Mouse (Mus musculus) midbrain, embryonic 15.5 days (tissue): ENCODE data around the gene Ppfibp1. TPM values are rescaled to one million over a fixed set of nuclear protein-coding genes. Genes with fewer than 3 reads are reported as not detected.

Experiments
- ATAC-seq: fragments of 200-750 bp; cut with Nextera tagmentation; replicated peaks from 2 replicates; pipeline ENCODE4 v1.8.0; 2017; ENCODE audit warnings: moderate TSS enrichment
- H3K27ac ChIP-seq: fragments of 300-500 bp; sonication (generic); 2 replicates; pipeline ENCODE4 v1.5.1; 2015; ENCODE audit warnings: mild to moderate bottlenecking, inconsistent platforms
- H3K27me3 ChIP-seq: fragments of 300-500 bp; sonication (generic); replicated peaks from 2 replicates; pipeline ENCODE4 v1.6.1; 2015; ENCODE audit warnings: inconsistent platforms
- H3K36me3 ChIP-seq: fragments of 300-500 bp; sonication (generic); replicated peaks from 2 replicates; pipeline ENCODE4 v1.6.1; 2015; ENCODE audit warnings: inconsistent platforms
- H3K4me1 ChIP-seq: fragments of 300-500 bp; sonication (generic); 2 replicates; pipeline ENCODE4 v1.6.1; 2015; ENCODE audit warnings: inconsistent platforms
- H3K4me2 ChIP-seq: fragments of 300-500 bp; sonication (generic); 2 replicates; pipeline ENCODE4 v1.6.1; 2015; ENCODE audit warnings: inconsistent platforms, mild to moderate bottlenecking, moderate library complexity
- H3K4me3 ChIP-seq: fragments of 300-500 bp; sonication (generic); 2 replicates; pipeline ENCODE4 v1.5.1; 2015; ENCODE audit warnings: mild to moderate bottlenecking, inconsistent platforms
- H3K9ac ChIP-seq: fragments of 300-500 bp; sonication (generic); 2 replicates; pipeline ENCODE4 v1.6.1; 2015; ENCODE audit warnings: mild to moderate bottlenecking, inconsistent platforms
- H3K9me3 ChIP-seq: fragments of 300-500 bp; sonication (generic); 2 replicates; pipeline ENCODE4 v1.6.1; 2016; ENCODE audit warnings: inconsistent platforms
- WGBS: fragments of 180-500 bp; shearing (Covaris S2); methylation state at CpG from one replicate; pipeline ENCODE4 v1.1.7; 2015; ENCODE audit warnings: mixed read lengths; 5-methylcytosine and 5-hydroxymethylcytosine counted together
- polyA plus RNA-seq: library from polyadenylated mRNA; unstranded; fragments of >200 nt; fragmentation: Nextera tagmentation; extraction: Ambion mirVana; gene quantifications from 2 replicates; pipeline ENCODE4 v1.2.1, GENCODE M21; 2015

Ppfibp1 gene
- polyA plus RNA-seq, 1 experiment from 2014 or later, result 17.8 TPM

- peaks cover 14% of the 10 kb centered on the region; the same call in 1 of the 2 replicates for H3K4me1 ChIP-seq
- H3K27ac ChIP-seq, result no peak overlapping the region
- no peaks in the 10 kb centered on the region for H3K27me3 ChIP-seq
- H3K9ac ChIP-seq, result no peak overlapping the region
- ATAC-seq, result no peak
- 53% methylated on average over 4 of the region's 4 CpGs for WGBS
- no peak overlapping the region for H3K4me3 ChIP-seq
- no peak overlapping the region for H3K4me2 ChIP-seq
- no peaks in the 10 kb centered on the region for H3K9me3 ChIP-seq
- H3K36me3 ChIP-seq, result no peaks in the 10 kb centered on the region
Observed at GRCm38 (mm10) chr6:146884851-146885250, 3.4 kb upstream of the Ppfibp1 start.

DNA sequence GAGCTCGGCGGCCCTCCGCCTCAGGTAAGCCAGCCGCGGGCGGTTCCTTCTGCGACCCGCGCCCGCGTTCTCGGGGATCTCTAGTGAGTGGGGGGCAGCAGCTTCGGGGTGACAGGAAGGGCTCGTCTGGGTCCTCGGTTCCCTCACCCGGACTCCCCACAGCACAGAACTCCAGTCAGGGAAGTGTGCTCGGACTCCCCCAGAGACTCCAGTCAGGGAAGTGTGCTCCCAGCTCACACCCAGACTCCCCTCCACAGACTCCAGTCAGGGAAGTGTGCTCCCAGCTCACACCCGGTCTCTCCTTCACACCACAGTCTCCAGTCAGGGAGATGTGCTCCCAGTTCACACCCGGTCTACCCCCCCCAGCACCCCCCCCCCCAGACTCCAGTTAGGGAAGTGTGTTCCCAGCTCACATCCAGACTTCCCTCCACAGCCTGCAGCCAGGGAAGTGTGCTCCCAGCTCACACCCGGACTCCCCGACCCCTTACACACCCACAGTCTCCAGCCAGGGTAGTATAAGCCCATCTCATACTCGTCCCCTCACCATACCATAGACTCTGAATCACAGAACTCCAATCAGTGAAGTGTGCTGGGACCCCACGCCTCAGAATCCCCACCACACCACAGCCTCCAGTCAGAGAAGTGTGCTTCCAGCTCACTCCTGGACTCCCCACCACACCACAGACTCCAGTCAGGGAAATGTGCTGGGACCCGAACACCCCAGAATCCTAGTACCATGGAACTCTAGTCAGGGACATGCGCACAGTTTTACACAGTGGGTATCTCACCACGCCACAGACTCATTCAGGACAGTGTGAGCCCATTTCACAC is 588 bp downstream of the Ppfibp1 start:
- peak; percentile 76 for ATAC-seq
- Histone ChIP-seq H3K27me3 (no peaks in the 10 kb centered on the region), H3K9me3 (no peaks in the 10 kb centered on the region), H3K4me1 (peaks cover 14% of the 10 kb centered on the region; the same call in 1 of the 2 replicates), H3K27ac (no peak overlapping the region), H3K4me3 (peak overlapping the region; percentile 64), H3K4me2 (peak overlapping the region; percentile 94), H3K9ac (peak overlapping the region; percentile 86), H3K36me3 (no peaks in the 10 kb centered on the region)
- WGBS, result 7% methylated on average over 26 of the region's 26 CpGs

- H3K4me1 ChIP-seq, result peaks cover 14% of the 10 kb centered on the region; the same call in 1 of the 2 replicates
- H3K27me3 ChIP-seq, result no peaks in the 10 kb centered on the region
- no peaks in the 10 kb centered on the region for H3K36me3 ChIP-seq
- H3K9me3 ChIP-seq, result no peaks in the 10 kb centered on the region
- no peak overlapping the region for H3K4me3 ChIP-seq
- ATAC-seq, result no peak
- no peak overlapping the region for H3K9ac ChIP-seq
- H3K4me2 ChIP-seq, result no peak overlapping the region
- no peak overlapping the region for H3K27ac ChIP-seq
- WGBS, result 59% methylated on average over 2 of the region's 2 CpGs
Observed at GRCm38 (mm10) chr6:146890215-146890614, 1.9 kb downstream of the Ppfibp1 start.

- H3K4me3 ChIP-seq, result no peak overlapping the region
- no peaks in the 10 kb centered on the region for H3K27me3 ChIP-seq
- no peak for ATAC-seq
- H3K4me2 ChIP-seq, result no peak overlapping the region
- H3K9me3 ChIP-seq, result no peaks in the 10 kb centered on the region
- H3K36me3 ChIP-seq, result no peaks in the 10 kb centered on the region
- no peak overlapping the region for H3K9ac ChIP-seq
- no peak overlapping the region for H3K27ac ChIP-seq
- peaks cover 14% of the 10 kb centered on the region; the same call in 1 of the 2 replicates for H3K4me1 ChIP-seq
Observed at GRCm38 (mm10) chr6:146890633-146891032, 2.3 kb downstream of the Ppfibp1 start.

DNA sequence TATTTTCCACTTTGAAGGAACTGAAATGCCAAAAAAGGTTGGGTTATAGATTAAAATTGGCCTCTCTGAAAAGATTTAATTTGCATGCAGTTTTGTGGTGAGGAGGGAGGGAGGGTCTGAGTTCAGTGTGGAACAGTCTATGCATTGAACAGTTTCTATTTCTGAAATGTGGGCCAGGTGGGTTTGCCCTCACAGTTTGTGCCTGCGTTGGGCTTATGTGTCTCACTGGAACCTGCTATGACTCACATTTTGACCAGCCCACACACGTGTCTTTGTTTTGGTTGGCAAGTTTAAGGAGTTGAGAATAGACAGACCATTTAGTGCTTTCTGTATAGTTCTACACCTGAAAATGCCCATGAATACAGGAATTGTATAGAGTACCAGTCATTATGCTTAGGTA is 5.6 kb downstream of the Ppfibp1 start:
- Histone ChIP-seq H3K4me2 (no peak overlapping the region), H3K9ac (no peak overlapping the region), H3K27ac (no peak overlapping the region), H3K4me1 (peaks cover 3% of the 10 kb centered on the region; the same call in 1 of the 2 replicates), H3K4me3 (no peak overlapping the region), H3K9me3 (no peaks in the 10 kb centered on the region), H3K36me3 (no peaks in the 10 kb centered on the region), H3K27me3 (no peaks in the 10 kb centered on the region)
- 76% methylated on average over 2 of the region's 2 CpGs for WGBS
- no peak for ATAC-seq

DNA sequence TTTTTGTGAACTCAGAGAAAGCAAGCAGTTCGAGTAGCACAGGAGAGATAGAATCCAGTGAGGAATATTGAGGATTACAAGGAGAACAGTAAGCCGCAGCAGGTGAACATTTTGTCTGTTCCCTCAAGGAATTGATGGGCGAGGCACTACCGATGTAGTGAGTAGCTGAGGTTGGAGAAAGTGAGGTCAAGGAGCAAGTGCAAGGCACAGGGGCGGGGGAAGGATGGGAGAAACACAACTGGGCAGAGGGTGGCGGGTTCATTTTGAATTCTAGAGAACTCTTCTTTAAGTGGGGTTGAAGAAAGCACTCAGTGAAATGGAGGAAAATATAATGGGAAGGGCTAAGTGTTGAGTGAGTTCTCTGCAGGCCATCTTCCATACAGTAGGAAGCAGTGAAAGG is 10.4 kb downstream of the Ppfibp1 start:
- ATAC-seq, result no peak
- Histone ChIP-seq H3K4me3 (no peak overlapping the region), H3K9me3 (no peaks in the 10 kb centered on the region), H3K27ac (no peak overlapping the region), H3K36me3 (no peaks in the 10 kb centered on the region), H3K9ac (no peak overlapping the region), H3K4me2 (no peak overlapping the region), H3K4me1 (no peaks in the 10 kb centered on the region), H3K27me3 (no peaks in the 10 kb centered on the region)
- 84% methylated on average over 6 of the region's 6 CpGs for WGBS

- Histone ChIP-seq H3K27ac (no peak overlapping the region), H3K4me1 (no peaks in the 10 kb centered on the region), H3K4me3 (no peak overlapping the region), H3K27me3 (no peaks in the 10 kb centered on the region), H3K36me3 (no peaks in the 10 kb centered on the region), H3K9ac (no peak overlapping the region), H3K9me3 (no peaks in the 10 kb centered on the region), H3K4me2 (no peak overlapping the region)
- ATAC-seq, result no peak
- 91% methylated on average over 2 of the region's 2 CpGs for WGBS
Observed at GRCm38 (mm10) chr6:146899647-146900046, 11.4 kb downstream of the Ppfibp1 start.

DNA sequence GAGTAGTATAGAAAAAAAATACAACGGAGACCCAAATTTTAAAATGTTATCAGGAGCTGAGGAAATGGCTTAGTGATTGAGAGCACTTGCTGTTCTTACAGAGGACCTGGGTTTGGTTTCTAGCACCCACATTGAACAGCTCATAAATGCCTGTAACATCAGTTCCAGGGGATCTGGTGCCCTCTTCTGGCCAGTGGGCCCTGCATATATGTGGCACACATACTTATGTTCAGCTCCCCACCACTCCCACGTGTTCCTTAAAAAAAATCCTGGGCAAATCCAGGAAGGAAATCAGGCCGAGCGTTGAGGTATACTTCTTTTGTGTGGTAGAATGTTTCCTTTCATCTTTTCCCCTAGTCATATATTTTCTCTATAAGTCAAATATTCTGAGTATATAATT is 13.6 kb downstream of the Ppfibp1 start:
- no peaks in the 10 kb centered on the region for H3K27me3 ChIP-seq
- 96% methylated on average over 4 of the region's 4 CpGs for WGBS
- no peaks in the 10 kb centered on the region for H3K9me3 ChIP-seq
- H3K4me1 ChIP-seq, result no peaks in the 10 kb centered on the region
- H3K36me3 ChIP-seq, result no peaks in the 10 kb centered on the region
- no peak overlapping the region for H3K9ac ChIP-seq
- no peak overlapping the region for H3K4me3 ChIP-seq
- no peak overlapping the region for H3K4me2 ChIP-seq
- ATAC-seq, result no peak
- H3K27ac ChIP-seq, result no peak overlapping the region

DNA sequence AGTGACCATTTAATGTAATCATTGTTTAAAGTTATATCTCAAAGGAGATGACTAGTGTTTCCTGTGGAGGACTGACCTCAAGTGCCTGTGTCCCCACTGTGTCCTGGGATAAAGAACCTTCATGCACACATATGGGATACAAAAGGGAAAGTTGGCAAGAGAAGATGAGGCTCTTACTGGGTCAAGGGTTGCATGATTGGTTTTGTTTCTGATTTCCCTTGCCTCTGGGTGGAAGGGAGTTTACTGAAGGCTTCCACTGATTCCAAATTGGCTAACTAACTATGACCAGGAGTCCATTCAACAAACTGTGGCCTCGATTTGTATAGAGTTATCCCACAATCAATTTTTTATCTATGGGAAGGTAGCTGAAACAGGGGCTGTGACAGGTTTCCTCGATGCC is 15.3 kb downstream of the Ppfibp1 start:
- ATAC-seq, result no peak
- Histone ChIP-seq H3K36me3 (no peaks in the 10 kb centered on the region), H3K4me2 (no peak overlapping the region), H3K4me1 (no peaks in the 10 kb centered on the region), H3K4me3 (no peak overlapping the region), H3K9ac (no peak overlapping the region), H3K27me3 (no peaks in the 10 kb centered on the region), H3K9me3 (no peaks in the 10 kb centered on the region), H3K27ac (no peak overlapping the region)
- 87% methylated on average over 2 of the region's 2 CpGs for WGBS

- no peak for ATAC-seq
- no peaks in the 10 kb centered on the region for H3K4me1 ChIP-seq
- no peaks in the 10 kb centered on the region for H3K9me3 ChIP-seq
- no peak overlapping the region for H3K27ac ChIP-seq
- H3K36me3 ChIP-seq, result no peaks in the 10 kb centered on the region
- H3K9ac ChIP-seq, result no peak overlapping the region
- H3K27me3 ChIP-seq, result no peaks in the 10 kb centered on the region
- 82% methylated on average over 3 of the region's 3 CpGs for WGBS
- H3K4me3 ChIP-seq, result no peak overlapping the region
- H3K4me2 ChIP-seq, result no peak overlapping the region
Observed at GRCm38 (mm10) chr6:146904707-146905106, 16.4 kb downstream of the Ppfibp1 start.

DNA sequence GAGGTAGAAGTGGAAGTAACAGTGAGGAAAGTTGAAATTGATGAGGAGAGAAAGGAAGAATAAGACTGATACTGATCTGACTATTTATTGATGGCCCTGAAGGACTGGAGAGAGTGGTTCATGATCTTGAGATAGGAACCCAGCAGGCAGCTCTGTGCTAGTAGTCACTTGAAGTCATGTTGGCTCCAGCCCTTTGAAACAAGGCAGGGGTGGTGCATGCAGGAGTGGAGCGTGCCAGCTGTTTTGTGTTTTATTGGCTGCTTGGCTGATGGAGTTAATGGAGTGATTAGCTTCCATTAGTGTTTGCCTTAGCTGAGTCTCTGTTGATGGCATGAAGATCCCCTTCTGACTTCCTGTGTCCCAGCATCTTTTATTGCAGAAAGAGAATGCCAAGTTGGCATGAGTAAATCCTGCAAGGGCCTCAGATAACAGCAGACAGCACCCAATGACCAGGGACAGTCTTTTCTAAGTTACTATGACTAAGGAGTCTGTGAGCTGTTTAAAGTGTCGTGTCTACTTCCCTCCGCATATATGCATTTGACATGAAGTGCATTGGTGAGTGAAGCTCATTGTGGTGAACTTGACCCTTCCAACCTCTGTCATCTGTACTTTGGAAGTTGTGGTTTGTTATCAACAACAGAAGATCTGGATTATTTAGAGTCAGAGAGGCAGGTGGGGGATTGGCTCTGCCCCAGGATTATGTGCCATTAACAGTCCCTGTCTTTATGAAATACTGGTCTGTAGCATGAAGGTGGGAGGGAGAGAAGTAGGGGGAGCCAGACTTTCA is 17.9 kb downstream of the Ppfibp1 start:
- no peak for ATAC-seq
- Histone ChIP-seq H3K4me1 (no peaks in the 10 kb centered on the region), H3K27me3 (no peaks in the 10 kb centered on the region), H3K4me3 (no peak overlapping the region), H3K4me2 (no peak overlapping the region), H3K9ac (no peak overlapping the region), H3K9me3 (no peaks in the 10 kb centered on the region), H3K27ac (no peak overlapping the region), H3K36me3 (no peaks in the 10 kb centered on the region)
- WGBS, result 93% methylated on average over 3 of the region's 3 CpGs

GRCm38 (mm10) chr6:146907061-146907794 is 18.9 kb downstream of the Ppfibp1 start:
- H3K36me3 ChIP-seq, result no peaks in the 10 kb centered on the region
- no peak for ATAC-seq
- H3K9ac ChIP-seq, result no peak overlapping the region
- H3K4me1 ChIP-seq, result no peaks in the 10 kb centered on the region
- H3K9me3 ChIP-seq, result no peaks in the 10 kb centered on the region
- H3K27me3 ChIP-seq, result no peaks in the 10 kb centered on the region
- no peak overlapping the region for H3K4me3 ChIP-seq
- H3K27ac ChIP-seq, result no peak overlapping the region
- H3K4me2 ChIP-seq, result no peak overlapping the region
- WGBS, result 72% methylated on average over 5 of the region's 5 CpGs
